Mouse (Mus musculus) ES-Bruce4 (cell line): ENCODE results near the gene Vezf1. TPM values are rescaled to one million over a fixed set of nuclear protein-coding genes. Genes with fewer than 3 reads are reported as not detected.
"Not testable (repeated sequence)": the region's sequence is repeated elsewhere in the genome, so short reads cannot be mapped to it uniquely, and the experiment has no call there.

Source experiments
- H3K27ac ChIP-seq: 2 replicates; pipeline ENCODE4 v1.5.1; 2012; ENCODE audit warnings: low read length, inconsistent platforms; ENCODE audit not compliant: insufficient read depth
- H3K27me3 ChIP-seq: 2 replicates; pipeline ENCODE4 v1.6.1; 2012; ENCODE audit warnings: mild to moderate bottlenecking, low read length, inconsistent platforms; ENCODE audit not compliant: control insufficient read depth, poor library complexity, insufficient read depth, severe bottlenecking
- H3K36me3 ChIP-seq: 2 replicates; pipeline ENCODE4 v1.6.1; 2012; ENCODE audit warnings: inconsistent platforms, mild to moderate bottlenecking, low read length, moderate library complexity; ENCODE audit not compliant: control insufficient read depth, poor library complexity, insufficient read depth, severe bottlenecking
- H3K4me1 ChIP-seq: one replicate; pipeline ENCODE4 v1.8.1; 2011; ENCODE audit warnings: low read length; ENCODE audit not compliant: control insufficient read depth, insufficient read depth
- H3K4me3 ChIP-seq: 2 replicates; pipeline ENCODE4 v1.5.1; 2011; ENCODE audit warnings: low read depth, mild to moderate bottlenecking, low read length
- H3K9ac ChIP-seq: 2 replicates; pipeline ENCODE4 v1.6.1; 2012; ENCODE audit warnings: low read depth, mild to moderate bottlenecking, inconsistent platforms; ENCODE audit not compliant: poor library complexity, severe bottlenecking
- H3K9me3 ChIP-seq: replicated peaks from 2 replicates; pipeline ENCODE4 v1.6.1; 2012; ENCODE audit warnings: mild to moderate bottlenecking, low read length, inconsistent platforms; ENCODE audit not compliant: control insufficient read depth, poor library complexity, insufficient read depth, severe bottlenecking
- CTCF ChIP-seq: IDR thresholded peaks from one replicate; pipeline ENCODE4 v1.8.1; 2011; ENCODE audit warnings: low read depth, low read length
- EP300 ChIP-seq: IDR thresholded peaks from 2 replicates; pipeline ENCODE4 v1.6.1; 2011; ENCODE audit warnings: low read depth, low read length; ENCODE audit not compliant: insufficient read depth
- POLR2A ChIP-seq: IDR thresholded peaks from one replicate; pipeline ENCODE4 v1.8.1; 2011; ENCODE audit warnings: low read length; ENCODE audit not compliant: insufficient read depth
- polyA plus RNA-seq: library from polyadenylated mRNA; stranded (reverse); fragments of >200 nt; gene quantifications from 2 replicates; pipeline ENCODE4 v1.2.4, GENCODE M21; 2011; ENCODE audit warnings: low read depth; ENCODE audit not compliant: missing spikeins, insufficient read depth, insufficient read length

Gene Vezf1
- polyA plus RNA-seq, 1 experiment, result 44.8 TPM

DNA sequence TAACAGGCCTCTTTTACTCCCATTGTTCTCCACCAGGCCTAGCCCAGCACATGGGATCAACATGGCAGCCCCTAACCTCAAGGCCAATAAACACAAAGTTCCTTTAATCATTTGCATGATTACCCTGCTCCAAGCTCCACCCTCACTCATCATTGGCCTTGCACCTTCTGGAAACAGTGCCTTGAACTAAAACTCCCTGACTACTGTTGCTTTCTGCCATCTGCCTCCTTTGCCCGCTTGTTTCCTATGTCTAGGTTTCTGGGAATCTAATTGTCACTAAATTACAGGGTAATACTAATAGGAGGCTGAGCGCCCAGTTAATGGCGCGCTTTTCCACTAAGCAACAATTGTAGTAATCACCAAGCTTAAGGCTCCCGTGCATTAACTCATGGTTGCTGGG lies 36.3 kb upstream of the Vezf1 start:
- TF ChIP-seq EP300 (no peak), CTCF (no peak), POLR2A (no peak)
- peak overlapping the region; percentile 29; the same call in 1 of the 2 replicates for H3K9ac ChIP-seq
- no peaks in the 10 kb centered on the region for H3K36me3 ChIP-seq
- H3K4me3 ChIP-seq, result peak overlapping the region; percentile 38
- H3K27ac ChIP-seq, result peak overlapping the region; percentile 20
- peaks cover 8% of the 10 kb centered on the region for H3K4me1 ChIP-seq
- no peaks in the 10 kb centered on the region for H3K27me3 ChIP-seq
- H3K9me3 ChIP-seq, result no peaks in the 10 kb centered on the region

GRCm38 (mm10) chr11:88035970-88036369 lies 32.1 kb upstream of the Vezf1 start:
- no peaks in the 10 kb centered on the region for H3K9me3 ChIP-seq
- no peak overlapping the region for H3K9ac ChIP-seq
- no peak overlapping the region for H3K4me3 ChIP-seq
- H3K36me3 ChIP-seq, result no peaks in the 10 kb centered on the region
- TF ChIP-seq EP300, result no peak
- TF ChIP-seq CTCF, result no peak
- no peak for TF ChIP-seq POLR2A
- H3K4me1 ChIP-seq, result peaks cover 2% of the 10 kb centered on the region
- no peak overlapping the region for H3K27ac ChIP-seq
- no peaks in the 10 kb centered on the region for H3K27me3 ChIP-seq

- H3K27ac ChIP-seq, result peak overlapping the region; percentile 18
Measured at GRCm38 (mm10) chr11:88036761-88037251, 31.3 kb upstream of the Vezf1 start.

DNA sequence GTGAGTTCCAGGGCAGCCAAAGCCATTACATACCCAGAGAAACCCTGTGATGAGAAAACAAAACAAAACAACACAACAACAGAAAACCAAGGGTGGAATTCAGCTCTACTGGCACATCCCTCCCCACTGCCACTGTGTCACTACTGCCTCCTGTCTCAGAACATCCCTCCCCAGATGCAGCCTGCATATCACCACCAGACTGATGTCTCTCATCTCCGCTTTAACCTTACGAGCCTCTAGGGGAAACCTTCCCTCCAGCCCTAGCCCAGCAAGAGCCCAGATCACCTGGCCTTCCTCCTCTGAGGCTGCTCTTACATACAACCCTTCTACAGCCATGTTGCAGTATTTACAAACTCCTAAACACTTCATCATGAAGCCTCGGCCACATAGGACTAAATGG lies 30.7 kb upstream of the Vezf1 start:
- Histone ChIP-seq H3K27ac (peak overlapping the region; percentile 18; the same call in 1 of the 2 replicates), H3K4me3 (no peak overlapping the region), H3K9me3 (no peaks in the 10 kb centered on the region), H3K27me3 (no peaks in the 10 kb centered on the region), H3K4me1 (peaks cover 2% of the 10 kb centered on the region), H3K9ac (no peak overlapping the region), H3K36me3 (no peaks in the 10 kb centered on the region)
- TF ChIP-seq EP300 (no peak), CTCF (no peak), POLR2A (no peak)

More at GRCm38 (mm10) chr11:88036761-88037251, 31.3 kb upstream of the Vezf1 start:
- Histone ChIP-seq H3K36me3 (no peaks in the 10 kb centered on the region), H3K27me3 (no peaks in the 10 kb centered on the region), H3K9me3 (no peaks in the 10 kb centered on the region), H3K9ac (no peak overlapping the region), H3K4me1 (peaks cover 2% of the 10 kb centered on the region), H3K4me3 (no peak overlapping the region)
- no peak for TF ChIP-seq EP300
- no peak for TF ChIP-seq CTCF
- TF ChIP-seq POLR2A, result no peak

GRCm38 (mm10) chr11:88039066-88039465 lies 29.0 kb upstream of the Vezf1 start:
- Histone ChIP-seq H3K4me3 (no peak overlapping the region), H3K4me1 (peaks cover 2% of the 10 kb centered on the region), H3K27me3 (no peaks in the 10 kb centered on the region), H3K36me3 (no peaks in the 10 kb centered on the region), H3K9ac (no peak overlapping the region), H3K27ac (peak overlapping the region; percentile 8; the same call in 1 of the 2 replicates), H3K9me3 (no peaks in the 10 kb centered on the region)
- no peak for TF ChIP-seq POLR2A

GRCm38 (mm10) chr11:88044314-88044713 lies 23.8 kb upstream of the Vezf1 start:
- Histone ChIP-seq H3K9ac (no peak overlapping the region), H3K4me1 (no peaks in the 10 kb centered on the region), H3K9me3 (no peaks in the 10 kb centered on the region), H3K36me3 (peaks cover 9% of the 10 kb centered on the region), H3K27me3 (no peaks in the 10 kb centered on the region), H3K27ac (no peak overlapping the region), H3K4me3 (no peak overlapping the region)
- TF ChIP-seq CTCF, result no peak
- TF ChIP-seq EP300, result no peak
- no peak for TF ChIP-seq POLR2A

DNA sequence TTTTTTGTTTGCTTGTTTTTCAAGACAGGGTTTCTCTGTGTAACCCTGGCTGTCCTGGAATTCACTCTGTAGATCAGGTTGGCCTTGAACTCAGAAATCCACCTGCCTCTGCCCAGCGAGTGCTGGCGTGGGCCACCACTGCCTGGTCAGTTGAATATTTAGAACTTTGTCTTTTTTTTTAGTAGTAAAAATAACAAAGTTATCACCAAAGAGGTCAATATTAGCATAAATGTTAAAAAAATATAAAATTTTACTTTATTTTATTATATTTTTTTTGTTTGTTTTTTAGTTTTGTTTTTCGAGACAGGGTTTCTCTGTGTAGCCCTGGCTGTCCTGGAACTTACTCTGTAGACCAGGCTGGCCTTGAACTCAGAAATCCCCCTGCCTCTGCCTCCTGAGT lies 22.9 kb upstream of the Vezf1 start:
- not testable (repeated sequence) for H3K27me3 ChIP-seq, H3K9me3 ChIP-seq, H3K27ac ChIP-seq, H3K9ac ChIP-seq, H3K4me3 ChIP-seq, H3K4me1 ChIP-seq
- peaks cover 18% of the 10 kb centered on the region for H3K36me3 ChIP-seq
